Mouse (Mus musculus): ENCODE data around the gene Otulin.
A peak's percentile ranks its signal among the peaks of the same experiment; 100 is the strongest.

Gene Otulin

DNA sequence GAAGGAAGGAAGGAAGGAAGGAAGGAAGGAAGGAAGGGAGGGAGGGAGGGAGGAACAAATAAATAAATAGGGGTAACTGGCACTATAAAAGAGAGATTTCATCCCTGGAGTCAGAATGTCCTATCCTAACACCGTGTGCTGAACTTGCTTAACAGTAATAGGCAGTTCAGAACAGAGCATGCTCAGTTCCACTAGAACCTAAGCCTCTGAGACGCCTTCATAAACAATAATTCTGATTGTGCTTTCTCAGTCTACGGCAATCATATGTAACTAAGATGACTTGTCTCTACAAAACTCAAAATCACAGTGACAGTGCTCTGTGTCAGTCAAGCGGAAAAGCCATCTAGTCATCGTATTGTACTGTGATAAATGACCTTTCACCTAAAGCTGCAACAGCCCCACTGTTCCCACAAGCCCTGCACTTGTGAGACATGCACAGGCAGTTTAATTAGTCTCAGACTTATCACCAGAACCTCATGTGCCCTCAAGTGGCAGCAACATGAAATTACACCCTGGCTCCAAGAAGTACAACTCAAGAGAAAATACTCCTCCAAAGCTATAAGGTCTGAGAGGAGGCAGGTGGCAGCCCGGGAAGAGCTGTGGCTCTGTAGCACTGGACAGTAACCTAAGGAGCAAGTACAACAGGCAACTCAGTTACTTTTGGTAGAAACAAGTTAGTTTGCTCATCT, 17.8 kb downstream of the Otulin start:
- DNase-seq: peak; percentile 79 to 83

GRCm38 (mm10) chr15:27609554-27609953, 20.9 kb downstream of the Otulin start:
- DNase-seq: no peak

DNA sequence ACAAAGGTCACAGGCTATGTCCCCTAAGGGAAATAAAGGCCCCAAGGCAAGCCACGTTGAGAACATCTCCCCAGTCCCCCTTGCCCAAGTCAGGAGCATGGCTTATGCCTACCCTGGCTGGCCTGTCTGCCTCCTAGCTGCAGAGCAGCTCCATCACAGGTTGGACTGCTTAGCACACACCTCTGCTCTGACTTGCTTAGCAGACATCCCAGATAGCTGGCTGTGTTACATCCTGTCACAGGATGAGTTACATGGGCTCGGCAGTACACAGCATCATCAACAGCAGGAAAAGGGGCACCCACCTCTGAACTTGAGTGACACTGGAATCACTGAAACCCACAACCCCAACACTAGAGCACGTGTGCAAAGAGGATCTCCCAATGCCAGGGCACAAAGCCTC, 25.2 kb downstream of the Otulin start:
- DNase-seq: no peak

- DNase-seq: no peak
These were observed 25.9 kb downstream of the Otulin start for GRCm38 (mm10) chr15:27604558-27604957.

- no peak for DNase-seq
These were observed 30.0 kb downstream of the Otulin start for GRCm38 (mm10) chr15:27600524-27600923.

GRCm38 (mm10) chr15:27598786-27599385, 31.6 kb downstream of the Otulin start:
- no peak for DNase-seq

GRCm38 (mm10) chr15:27597516-27597915, 33.0 kb downstream of the Otulin start:
- DNase-seq: no peak

- no peak for DNase-seq
These were observed 33.9 kb downstream of the Otulin start for GRCm38 (mm10) chr15:27596463-27597140.

- DNase-seq: peak; percentile 37 to 53
These were observed 34.9 kb downstream of the Otulin start for GRCm38 (mm10) chr15:27595560-27595959.

- no peak for DNase-seq
These were observed 35.5 kb downstream of the Otulin start for GRCm38 (mm10) chr15:27594973-27595372.

DNA sequence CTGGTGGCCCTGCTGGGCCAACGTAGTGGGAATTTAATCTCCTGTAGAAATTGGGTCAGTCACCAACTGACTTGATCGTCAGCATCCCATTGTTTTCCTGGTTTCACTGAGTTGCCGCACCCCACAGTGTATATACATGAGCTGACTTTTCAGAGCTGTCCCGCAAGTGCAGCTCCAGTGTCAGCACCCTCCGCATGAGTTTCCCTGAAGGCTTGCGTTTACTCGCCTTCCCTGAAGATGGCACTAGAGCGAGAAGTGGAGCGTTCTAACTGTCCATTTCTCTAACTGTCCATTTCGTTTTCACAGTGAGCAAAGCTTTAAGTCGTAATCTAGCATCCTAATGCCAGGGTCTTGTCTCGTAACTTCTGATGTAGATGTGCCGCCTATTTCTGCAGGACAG, 36.8 kb downstream of the Otulin start:
- DNase-seq: peak; percentile 62 to 70

GRCm38 (mm10) chr15:27592620-27593320, 37.7 kb downstream of the Otulin start:
- no peak for DNase-seq

- DNase-seq: no peak
These were observed 39.7 kb downstream of the Otulin start for GRCm38 (mm10) chr15:27590812-27591211.

DNA sequence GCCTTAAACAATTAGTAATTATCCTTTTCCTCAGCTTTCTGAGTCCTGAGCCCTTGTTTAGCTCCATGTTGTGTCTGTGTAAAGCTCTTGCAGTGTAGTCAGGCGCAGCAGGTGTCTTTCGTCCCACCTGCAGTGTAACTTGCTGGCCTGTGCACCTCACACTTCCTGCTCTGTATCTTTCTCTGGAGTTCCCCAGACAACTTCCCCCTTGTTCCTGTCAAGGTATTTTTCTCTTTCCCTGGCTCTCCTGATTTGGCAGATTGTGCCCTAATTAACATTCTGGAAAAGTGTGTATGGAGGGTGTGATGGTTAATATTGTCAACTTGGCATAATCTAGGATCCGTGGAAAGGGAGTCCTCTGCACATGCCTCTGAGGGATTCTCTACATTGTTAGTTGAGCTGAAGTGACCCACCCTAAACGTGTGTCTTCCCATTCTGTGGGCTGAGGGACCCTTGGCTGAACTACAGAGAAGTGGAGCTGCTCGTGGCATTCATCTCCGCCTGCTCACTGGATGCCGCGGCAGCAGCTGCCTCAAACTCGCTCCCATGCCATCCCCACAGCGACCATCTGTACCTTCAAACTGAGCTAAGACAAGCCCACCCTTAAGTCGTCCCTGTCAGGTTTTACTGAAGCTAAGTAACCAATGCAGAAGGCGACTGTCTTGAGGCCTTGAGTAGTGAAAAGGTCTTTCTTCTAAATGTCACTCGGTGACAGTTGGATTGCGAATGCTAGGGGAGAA, 42.2 kb downstream of the Otulin start:
- peak; percentile 60 to 64 for DNase-seq

- DNase-seq: no peak
These were observed 44.4 kb downstream of the Otulin start for GRCm38 (mm10) chr15:27586093-27586480.

DNA sequence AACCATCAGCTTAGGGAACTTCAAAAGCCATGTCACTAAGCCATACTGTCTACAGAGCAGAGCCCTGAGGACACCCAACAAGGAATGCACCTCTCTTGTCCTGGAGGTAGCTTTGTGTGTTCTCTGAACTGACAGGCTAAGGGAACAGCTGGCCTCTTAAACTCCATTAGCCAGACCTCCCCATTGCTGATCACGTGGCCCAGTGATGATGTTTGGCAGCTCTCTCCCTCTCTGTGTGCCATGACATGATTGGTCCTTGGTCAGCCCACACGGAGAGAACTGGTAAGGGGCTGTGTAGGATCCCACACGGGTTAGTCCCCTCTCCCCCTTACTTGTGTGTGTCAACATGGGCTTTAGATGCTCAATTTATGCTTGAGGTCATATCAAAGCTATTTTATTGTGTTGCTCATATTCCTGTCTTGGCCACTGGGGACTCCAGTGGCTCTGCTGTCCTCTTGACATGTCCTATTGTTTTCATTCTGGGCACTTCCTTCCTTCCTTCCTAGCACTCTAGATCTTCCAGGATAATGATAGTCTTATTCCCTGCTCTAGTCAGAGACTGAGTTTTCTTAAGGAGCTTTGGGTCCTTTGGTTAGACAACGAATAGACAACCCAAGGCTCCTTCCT, 44.9 kb downstream of the Otulin start:
- no peak for DNase-seq

DNA sequence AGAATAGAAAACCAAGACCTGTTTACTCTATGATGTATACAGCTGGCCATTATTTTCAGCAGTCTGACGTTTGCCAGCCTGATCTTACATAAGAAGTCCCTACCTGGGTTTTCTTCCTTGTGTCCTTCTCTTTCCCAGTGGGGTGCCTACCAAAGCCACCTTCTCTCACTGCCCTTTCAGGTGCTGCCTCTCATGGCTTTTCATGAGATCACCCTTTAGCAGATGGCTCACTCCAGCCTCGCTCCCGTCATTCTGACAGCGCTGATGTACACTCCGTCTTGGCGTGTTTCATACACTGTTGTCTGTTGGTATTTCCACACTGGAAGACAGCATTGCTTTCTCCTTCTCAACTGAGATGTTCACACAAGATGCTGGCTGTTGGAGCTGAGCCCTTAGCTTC, 46.9 kb downstream of the Otulin start:
- no peak for DNase-seq

DNA sequence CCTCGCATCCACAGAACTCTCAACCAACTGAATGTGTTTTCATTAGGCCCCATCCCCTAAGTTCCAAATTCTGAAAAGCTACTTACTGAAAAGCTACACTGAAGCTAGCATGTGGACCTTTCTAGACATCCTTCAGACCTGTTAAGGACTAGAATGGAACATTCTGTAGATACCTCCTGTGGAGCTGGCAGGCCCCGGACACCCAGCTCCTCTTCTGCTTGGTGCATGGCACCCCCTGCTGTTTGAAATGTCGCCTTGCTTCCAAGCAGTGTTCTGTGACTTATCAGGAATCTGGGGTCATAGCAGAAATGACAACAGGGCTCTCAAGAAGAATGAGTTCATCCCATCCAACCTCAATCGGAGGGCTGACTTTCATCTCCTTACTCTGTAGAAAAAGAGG, 47.5 kb downstream of the Otulin start:
- peak; percentile 66 for DNase-seq

GRCm38 (mm10) chr15:27582428-27582827, 48.1 kb downstream of the Otulin start:
- peak; percentile 41 to 48 for DNase-seq

DNA sequence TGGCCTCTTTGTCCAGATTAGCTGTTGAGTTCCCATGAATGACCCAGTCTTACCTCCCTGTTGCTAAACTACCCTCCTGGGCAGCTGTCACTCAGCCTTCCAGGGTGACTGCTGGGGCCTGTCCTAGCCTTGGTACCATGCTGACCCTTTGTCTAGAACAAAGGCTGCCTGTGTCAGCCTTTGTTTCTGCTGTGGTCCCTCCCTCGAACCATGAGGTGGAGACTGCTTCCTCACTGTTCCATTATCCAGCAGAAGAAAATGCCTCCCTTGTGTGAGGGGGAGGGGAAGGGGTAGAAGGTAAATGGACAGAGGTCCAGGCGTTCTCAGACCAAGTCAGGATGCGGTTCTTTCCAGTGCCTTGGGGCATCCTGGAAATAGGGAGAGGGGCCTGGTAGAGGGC, 48.9 kb downstream of the Otulin start:
- DNase-seq: no peak

DNA sequence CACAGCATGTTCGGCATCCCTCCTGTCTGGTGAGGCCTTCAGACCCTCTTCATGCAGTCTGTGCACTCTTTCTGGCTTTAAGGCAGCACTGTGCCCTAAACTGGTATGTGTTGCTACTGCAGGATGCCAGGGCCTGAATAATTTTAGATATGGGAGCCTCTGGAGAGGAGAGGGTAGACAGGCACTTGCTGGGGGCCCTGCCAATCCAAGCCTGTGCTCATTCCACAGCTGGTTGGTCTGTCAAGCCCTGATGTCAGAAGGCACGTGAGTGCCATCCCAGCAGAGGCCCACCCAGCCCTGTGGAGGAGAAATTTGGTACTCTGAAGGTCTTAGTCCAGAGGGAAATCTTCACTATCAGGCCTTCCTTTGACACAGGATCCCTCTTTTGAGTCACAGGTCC, 49.7 kb downstream of the Otulin start:
- DNase-seq: no peak

GRCm38 (mm10) chr15:27579853-27580252, 50.6 kb downstream of the Otulin start:
- DNase-seq: no peak

Data from cerebellum, postnatal 10 days (tissue).